Mouse (Mus musculus) lung, embryonic 14.5 days (tissue): ENCODE measurements at regions not wholly inside any gene's neighbourhood (a gene's known extent, or its start where the extent isn't known, plus 50 kb on each side); places are given as distances from the start of the nearest gene placed in this dataset. TPM values are rescaled to one million over a fixed set of nuclear protein-coding genes. Genes with fewer than 3 reads are reported as not detected.

Source experiments
- ATAC-seq: fragments of 200-750 bp; cut with Nextera tagmentation; 2 replicates; pipeline ENCODE4 v1.8.0; 2017; ENCODE audit warnings: mild to moderate bottlenecking, moderate TSS enrichment, moderate library complexity; ENCODE audit not compliant: insufficient read depth
- DNase-seq: peaks from one replicate; pipeline ENCODE4 v3.0.0-alpha.2; 2015
- H3K27ac ChIP-seq: fragments of 300-500 bp; sonication (generic); 2 replicates; pipeline ENCODE4 v1.5.1; 2014; ENCODE audit warnings: low read depth, mild to moderate bottlenecking, moderate library complexity
- H3K27me3 ChIP-seq: fragments of 300-500 bp; sonication (generic); 2 replicates; pipeline ENCODE4 v1.6.1; 2014; ENCODE audit warnings: low read length, control low read depth; ENCODE audit not compliant: insufficient read depth
- H3K36me3 ChIP-seq: fragments of 300-500 bp; sonication (generic); 2 replicates; pipeline ENCODE4 v1.6.1; 2014; ENCODE audit warnings: control low read depth; ENCODE audit not compliant: insufficient read depth
- H3K4me1 ChIP-seq: fragments of 300-500 bp; sonication (generic); 2 replicates; pipeline ENCODE4 v1.6.1; 2014; ENCODE audit warnings: antibody characterized with exemption, control low read depth; ENCODE audit not compliant: insufficient read depth
- H3K4me2 ChIP-seq: fragments of 300-500 bp; sonication (generic); 2 replicates; pipeline ENCODE4 v1.6.1; 2014; ENCODE audit warnings: mild to moderate bottlenecking
- H3K4me3 ChIP-seq: fragments of 300-500 bp; sonication (generic); 2 replicates; pipeline ENCODE4 v1.5.1; 2014; ENCODE audit warnings: low read depth, low read length
- H3K9ac ChIP-seq: fragments of 300-500 bp; sonication (generic); 2 replicates; pipeline ENCODE4 v1.6.1; 2014
- H3K9me3 ChIP-seq: fragments of 300-500 bp; sonication (generic); 2 replicates; pipeline ENCODE4 v1.6.1; 2016; ENCODE audit warnings: low read depth, low read length, control low read depth
- CTCF ChIP-seq: IDR thresholded peaks from 2 replicates; pipeline ENCODE4 v1.5.1; 2016; ENCODE audit warnings: antibody characterized with exemption, low read depth
- WGBS: fragments of 180-500 bp; shearing (Covaris S2); extraction: QIAGEN DNeasy Blood & Tissue Kit; methylation state at CpG from one replicate; pipeline ENCODE4 v1.1.7; 2014; 5-methylcytosine and 5-hydroxymethylcytosine counted together
- microRNA-seq: library from miRNA; unstranded; fragments of <30 nt; microRNA quantifications from one replicate; pipeline ENCODE4, GENCODE M21; 2016; ENCODE audit warnings: borderline number of aligned reads

- Histone ChIP-seq H3K27me3 (no peaks in the 10 kb centered on the region), H3K4me1 (no peaks in the 10 kb centered on the region), H3K9me3 (no peaks in the 10 kb centered on the region), H3K36me3 (no peaks in the 10 kb centered on the region), H3K27ac (no peak overlapping the region), H3K9ac (no peak overlapping the region), H3K4me3 (no peak overlapping the region), H3K4me2 (no peak overlapping the region)
- ATAC-seq, result no peak
- no peak for DNase-seq
- 63% methylated on average over 1 of the region's 1 CpGs for WGBS
- TF ChIP-seq CTCF, result no peak
Observed at GRCm38 (mm10) chr9:25854545-25854944, 373.2 kb downstream of the Eepd1 start.

GRCm38 (mm10) chr9:25870260-25870659 is 388.9 kb downstream of the Eepd1 start:
- 69% methylated on average over 2 of the region's 2 CpGs for WGBS
- no peak overlapping the region for H3K4me2 ChIP-seq
- DNase-seq (no peak), ATAC-seq (no peak)
- H3K4me1 ChIP-seq, result no peaks in the 10 kb centered on the region
- H3K27ac ChIP-seq, result no peak overlapping the region
- no peaks in the 10 kb centered on the region for H3K9me3 ChIP-seq
- no peaks in the 10 kb centered on the region for H3K27me3 ChIP-seq
- TF ChIP-seq CTCF, result no peak
- H3K9ac ChIP-seq, result no peak overlapping the region
- H3K36me3 ChIP-seq, result no peaks in the 10 kb centered on the region
- no peak overlapping the region for H3K4me3 ChIP-seq

- Histone ChIP-seq H3K27ac (no peak overlapping the region), H3K4me3 (no peak overlapping the region), H3K9me3 (no peaks in the 10 kb centered on the region), H3K4me2 (no peak overlapping the region), H3K4me1 (no peaks in the 10 kb centered on the region), H3K27me3 (no peaks in the 10 kb centered on the region), H3K36me3 (no peaks in the 10 kb centered on the region), H3K9ac (no peak overlapping the region)
- no peak for TF ChIP-seq CTCF
- ATAC-seq, result no peak
- peak; percentile 5 for DNase-seq
Observed at GRCm38 (mm10) chr9:25896333-25896905, 415.1 kb downstream of the Eepd1 start.

Small RNA genes in the stretch of these regions (microRNA-seq; reads per million reads assigned to microRNA genes)
- gene Gm26190, result not detected
